Mouse (Mus musculus) midbrain, postnatal 0 days (tissue): ENCODE measurements around the gene Ccdc92. TPM values are rescaled to one million over a fixed set of nuclear protein-coding genes. Genes with fewer than 3 reads are reported as not detected.
A peak's percentile ranks its signal among the peaks of the same experiment; 100 is the strongest.

Experiments used
- ATAC-seq: fragments of 200-750 bp; cut with Nextera tagmentation; 2 replicates; pipeline ENCODE4 v1.8.0; 2017; ENCODE audit warnings: moderate number of reproducible peaks, mild to moderate bottlenecking, moderate TSS enrichment, moderate library complexity; ENCODE audit not compliant: low FRiP score
- DNase-seq: peaks from one replicate; pipeline ENCODE4 v3.0.0-alpha.2; 2015; ENCODE audit warnings: low spot score
- H3K27ac ChIP-seq: fragments of 300-500 bp; sonication (generic); 2 replicates; pipeline ENCODE4 v1.5.1; 2014; ENCODE audit warnings: low read depth, mild to moderate bottlenecking, low read length, mixed read lengths
- H3K27me3 ChIP-seq: fragments of 300-500 bp; sonication (generic); 2 replicates; pipeline ENCODE4 v1.6.1; 2014; ENCODE audit warnings: low read length, control low read depth, mixed read lengths; ENCODE audit not compliant: insufficient read depth
- H3K36me3 ChIP-seq: fragments of 300-500 bp; sonication (generic); 2 replicates; pipeline ENCODE4 v1.6.1; 2014; ENCODE audit warnings: low read length, control low read depth, mixed read lengths; ENCODE audit not compliant: insufficient read depth
- H3K4me1 ChIP-seq: fragments of 300-500 bp; sonication (generic); 2 replicates; pipeline ENCODE4 v1.6.1; 2014; ENCODE audit warnings: mild to moderate bottlenecking, control low read depth, antibody characterized with exemption, low read length, mixed read lengths; ENCODE audit not compliant: insufficient read depth
- H3K4me2 ChIP-seq: fragments of 300-500 bp; sonication (generic); 2 replicates; pipeline ENCODE4 v1.6.1; 2014; ENCODE audit warnings: low read depth, mild to moderate bottlenecking, low read length, mixed read lengths; ENCODE audit not compliant: poor library complexity, severe bottlenecking
- H3K4me3 ChIP-seq: fragments of 300-500 bp; sonication (generic); 2 replicates; pipeline ENCODE4 v1.5.1; 2014; ENCODE audit warnings: low read depth, mild to moderate bottlenecking, low read length, moderate library complexity
- H3K9ac ChIP-seq: fragments of 300-500 bp; sonication (generic); replicated peaks from 2 replicates; pipeline ENCODE4 v1.6.1; 2014; ENCODE audit warnings: mild to moderate bottlenecking, low read length, moderate library complexity, mixed read lengths; ENCODE audit not compliant: poor library complexity, severe bottlenecking
- H3K9me3 ChIP-seq: fragments of 300-500 bp; sonication (generic); 2 replicates; pipeline ENCODE4 v1.6.1; 2016; ENCODE audit warnings: low read length, control low read depth
- CTCF ChIP-seq: IDR thresholded peaks from 2 replicates; pipeline ENCODE4 v1.5.1; 2016; ENCODE audit warnings: antibody characterized with exemption, mild to moderate bottlenecking
- WGBS: fragments of 180-500 bp; shearing (Covaris S2); extraction: QIAGEN DNeasy Blood & Tissue Kit; methylation state at CpG from one replicate; pipeline ENCODE4 v1.1.7; 2014; 5-methylcytosine and 5-hydroxymethylcytosine counted together
- polyA plus RNA-seq: library from polyadenylated mRNA; unstranded; fragments of >200 nt; fragmentation: Nextera tagmentation; extraction: Ambion mirVana; gene quantifications from 2 replicates; pipeline ENCODE4 v1.2.1, GENCODE M21; 2015
- total RNA-seq: library from RNA; depleted of rRNA; stranded (reverse); fragments of >200 nt; gene quantifications from 2 replicates; pipeline ENCODE4 v1.2.3, GENCODE M21; 2014

Ccdc92 gene
- total and polyA plus RNA-seq, 2 experiments from 2014 or later: 39.9 to 57.8 TPM

DNA sequence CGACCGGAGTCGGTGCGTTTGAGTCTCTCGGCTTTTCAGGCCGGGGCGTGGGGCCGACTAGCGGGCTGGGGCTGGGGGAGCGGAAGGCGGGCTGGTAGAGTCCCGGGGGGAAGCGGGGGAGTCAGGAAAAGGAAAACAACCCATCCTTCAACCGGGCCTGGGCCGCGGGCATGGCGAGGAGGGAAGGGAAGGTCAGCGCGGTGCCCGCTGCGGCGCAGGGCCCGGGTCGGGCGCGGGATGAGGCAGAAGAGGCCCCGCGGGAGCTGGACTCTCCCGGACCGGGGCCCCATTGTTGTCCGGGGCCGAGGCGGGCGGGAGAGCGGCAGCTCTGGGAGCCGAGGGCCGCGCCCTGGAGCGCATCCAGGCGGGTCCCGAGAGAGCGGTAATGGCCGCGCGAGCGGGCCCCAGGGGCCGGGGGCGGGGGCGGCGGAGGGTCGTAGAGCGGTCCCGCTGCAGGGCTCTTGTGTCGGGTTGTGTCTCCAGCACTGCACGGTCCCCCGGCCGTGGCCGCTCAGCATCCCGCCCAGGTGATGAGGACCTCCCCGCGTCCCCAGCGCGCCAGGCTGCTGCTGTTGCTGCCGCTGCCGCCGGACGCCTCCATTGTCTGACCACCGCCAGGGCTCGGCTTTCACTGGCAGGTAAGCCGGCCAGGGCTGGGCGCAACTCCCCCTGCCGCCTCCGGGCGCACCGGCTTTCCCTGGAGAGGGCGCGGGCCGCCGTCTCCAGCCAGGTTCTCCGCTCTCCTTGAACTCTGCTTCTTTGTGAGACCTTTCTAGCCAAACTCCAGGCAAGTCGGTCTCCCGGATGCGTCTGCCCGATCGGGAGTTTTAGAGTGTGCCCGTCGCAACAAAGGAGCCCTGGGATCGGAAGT is 882 bp upstream of the Ccdc92 start:
- peak; percentile 24 for TF ChIP-seq CTCF
- H3K36me3 ChIP-seq: peaks cover 2% of the 10 kb centered on the region; the same call in 1 of the 2 replicates
- H3K27me3 ChIP-seq: no peaks in the 10 kb centered on the region
- ATAC-seq: no peak; the same call in 1 of the 2 replicates
- WGBS: under 1% methylated on average over 63 of the region's 88 CpGs
- DNase-seq: no peak
- H3K9me3 ChIP-seq: no peaks in the 10 kb centered on the region
- H3K4me2 ChIP-seq: peak overlapping the region; percentile 90
- peak overlapping the region; percentile 99 for H3K4me3 ChIP-seq
- H3K9ac ChIP-seq: peak overlapping the region; percentile 91
- peak overlapping the region; percentile 88 for H3K27ac ChIP-seq
- peaks cover 12% of the 10 kb centered on the region; the same call in 1 of the 2 replicates for H3K4me1 ChIP-seq

DNA sequence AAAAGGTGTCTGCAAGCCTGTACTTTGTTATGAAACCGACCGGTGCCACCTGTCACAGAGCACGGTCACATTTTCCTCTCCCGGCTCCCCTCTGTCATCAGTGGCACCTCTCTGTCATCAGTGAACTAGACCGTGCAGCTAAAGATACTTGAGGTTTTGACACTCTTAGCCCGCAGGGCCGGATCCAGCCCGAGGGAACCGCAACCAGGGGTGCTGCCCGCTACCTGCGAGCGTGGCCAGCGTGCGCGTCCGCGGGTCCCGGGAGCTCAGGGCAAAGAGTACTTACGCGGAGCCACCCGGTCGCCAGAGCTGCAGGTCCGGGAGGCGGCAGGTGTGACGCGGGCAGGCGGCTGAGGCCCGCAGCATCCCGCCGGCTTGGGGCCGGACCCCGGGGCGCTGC is 761 bp downstream of the Ccdc92 start:
- no peak for ATAC-seq
- peak overlapping the region; percentile 90 for H3K27ac ChIP-seq
- WGBS: under 1% methylated on average over 32 of the region's 33 CpGs
- no peaks in the 10 kb centered on the region for H3K9me3 ChIP-seq
- peak; percentile 5 for DNase-seq
- peak overlapping the region; percentile 73 for H3K4me2 ChIP-seq
- H3K4me1 ChIP-seq: peaks cover 12% of the 10 kb centered on the region; the same call in 1 of the 2 replicates
- peak overlapping the region; percentile 99 for H3K4me3 ChIP-seq
- H3K27me3 ChIP-seq: no peaks in the 10 kb centered on the region
- no peak for TF ChIP-seq CTCF
- peaks cover 2% of the 10 kb centered on the region; the same call in 1 of the 2 replicates for H3K36me3 ChIP-seq
- H3K9ac ChIP-seq: peak overlapping the region; percentile 77

DNA sequence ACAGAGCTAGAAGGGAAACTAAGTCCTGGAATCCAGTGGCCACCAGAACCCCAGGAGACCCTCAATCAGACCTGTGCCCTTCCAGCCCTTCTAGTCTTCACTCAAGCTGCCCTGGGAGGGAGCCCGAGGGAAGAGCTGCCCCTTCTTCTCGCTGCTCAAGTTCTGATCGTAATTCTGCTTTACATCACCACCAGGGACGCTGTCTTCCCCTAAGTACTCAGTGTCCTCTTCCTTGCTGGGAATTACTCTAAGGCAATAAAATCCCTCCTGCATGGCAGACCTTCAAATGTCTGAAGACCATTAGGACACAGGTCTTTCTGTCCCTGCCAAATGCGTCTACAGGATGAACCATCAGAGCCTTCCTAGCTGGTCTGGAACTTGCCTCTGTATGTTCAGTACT is 2.2 kb downstream of the Ccdc92 start:
- no peaks in the 10 kb centered on the region for H3K36me3 ChIP-seq
- H3K9ac ChIP-seq: no peak overlapping the region
- peak overlapping the region; percentile 99; the same call in 1 of the 2 replicates for H3K4me3 ChIP-seq
- no peak for ATAC-seq
- peak; percentile 81 for TF ChIP-seq CTCF
- DNase-seq: peak; percentile 46
- no peaks in the 10 kb centered on the region for H3K9me3 ChIP-seq
- 11% methylated on average over 5 of the region's 5 CpGs for WGBS
- H3K4me1 ChIP-seq: peaks cover 12% of the 10 kb centered on the region; the same call in 1 of the 2 replicates
- peak overlapping the region; percentile 73 for H3K4me2 ChIP-seq
- no peaks in the 10 kb centered on the region for H3K27me3 ChIP-seq
- no peak overlapping the region for H3K27ac ChIP-seq

DNA sequence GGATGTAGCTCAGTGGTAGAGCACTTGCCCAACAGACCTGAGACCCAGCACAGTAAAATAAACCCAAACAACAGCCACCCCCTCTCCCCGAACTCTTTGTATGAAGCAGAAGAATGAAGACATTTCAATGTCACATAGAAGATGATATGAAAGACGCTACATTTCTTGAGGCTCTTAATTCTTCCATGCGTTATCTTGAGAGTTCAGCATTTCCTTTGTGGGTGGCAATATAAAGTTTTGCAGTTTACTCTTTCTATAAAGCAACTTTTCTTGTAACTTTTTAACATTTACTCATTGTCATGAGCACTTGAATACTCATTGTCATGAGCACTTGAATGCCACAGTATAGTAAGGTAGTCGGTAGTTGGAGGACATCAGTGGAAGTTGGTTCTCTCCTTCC is 8.0 kb downstream of the Ccdc92 start:
- no peak for DNase-seq
- 91% methylated on average over 4 of the region's 4 CpGs for WGBS

DNA sequence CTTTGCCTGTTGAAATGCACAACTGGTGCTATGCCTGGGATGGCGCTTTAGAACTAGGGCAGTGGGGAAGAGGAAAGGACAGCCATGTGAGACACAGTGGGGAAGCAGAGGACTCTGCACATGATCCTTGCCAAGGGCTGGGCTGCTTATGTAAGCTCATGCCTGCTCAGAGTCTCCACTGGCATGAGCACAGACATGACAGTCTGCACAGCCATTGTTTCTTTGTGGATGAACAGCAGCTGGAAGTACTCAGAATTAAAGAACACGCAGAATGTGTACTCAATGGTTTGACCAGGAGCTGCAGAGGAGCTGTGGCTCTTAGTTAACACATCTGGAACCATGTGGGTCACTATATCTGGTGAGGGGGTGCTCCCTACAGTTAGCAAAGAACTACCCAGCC is 9.1 kb downstream of the Ccdc92 start:
- H3K27ac ChIP-seq: no peak overlapping the region
- no peaks in the 10 kb centered on the region for H3K4me1 ChIP-seq
- H3K9me3 ChIP-seq: no peaks in the 10 kb centered on the region
- H3K36me3 ChIP-seq: no peaks in the 10 kb centered on the region
- no peak overlapping the region for H3K9ac ChIP-seq
- ATAC-seq: no peak
- H3K4me2 ChIP-seq: no peak overlapping the region
- no peak for TF ChIP-seq CTCF
- no peak overlapping the region for H3K4me3 ChIP-seq
- WGBS: 82% methylated on average over 2 of the region's 2 CpGs
- no peaks in the 10 kb centered on the region for H3K27me3 ChIP-seq
- no peak for DNase-seq

More for the DNA sequence above, 8.0 kb downstream of the Ccdc92 start:
- Histone ChIP-seq H3K36me3 (no peaks in the 10 kb centered on the region), H3K27ac (no peak overlapping the region), H3K9ac (no peak overlapping the region), H3K4me1 (no peaks in the 10 kb centered on the region), H3K27me3 (no peaks in the 10 kb centered on the region), H3K9me3 (no peaks in the 10 kb centered on the region), H3K4me3 (no peak overlapping the region), H3K4me2 (no peak overlapping the region)
- TF ChIP-seq CTCF: no peak
- no peak for ATAC-seq

DNA sequence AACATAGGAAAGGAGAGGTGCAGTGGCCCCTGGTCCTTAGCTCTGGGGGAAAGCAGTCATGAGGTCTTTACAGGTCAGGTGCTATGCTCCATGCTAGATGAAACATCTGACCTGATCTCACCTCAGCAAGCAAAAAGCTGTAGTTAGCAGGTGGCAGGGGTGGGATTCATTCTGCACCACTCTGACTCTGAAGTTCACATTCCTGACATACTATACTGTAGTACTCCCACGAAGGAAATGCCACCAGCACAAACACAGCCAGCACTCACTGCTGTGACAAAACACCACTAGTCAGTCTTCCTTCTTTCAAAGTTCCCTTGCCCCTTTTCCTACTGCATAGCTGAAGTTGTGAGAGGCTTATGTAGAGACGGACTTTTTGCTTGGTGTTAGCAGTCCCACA is 9.9 kb downstream of the Ccdc92 start:
- Histone ChIP-seq H3K9me3 (no peaks in the 10 kb centered on the region), H3K9ac (no peak overlapping the region), H3K27ac (no peak overlapping the region), H3K4me3 (no peak overlapping the region), H3K4me1 (no peaks in the 10 kb centered on the region), H3K27me3 (no peaks in the 10 kb centered on the region), H3K36me3 (no peaks in the 10 kb centered on the region), H3K4me2 (no peak overlapping the region)
- ATAC-seq: no peak
- WGBS: 39% methylated on average over 2 of the region's 2 CpGs
- TF ChIP-seq CTCF: no peak
- no peak for DNase-seq
